ENCODE assay signal across 9 mouse cellular contexts in the genomic region with DNA sequence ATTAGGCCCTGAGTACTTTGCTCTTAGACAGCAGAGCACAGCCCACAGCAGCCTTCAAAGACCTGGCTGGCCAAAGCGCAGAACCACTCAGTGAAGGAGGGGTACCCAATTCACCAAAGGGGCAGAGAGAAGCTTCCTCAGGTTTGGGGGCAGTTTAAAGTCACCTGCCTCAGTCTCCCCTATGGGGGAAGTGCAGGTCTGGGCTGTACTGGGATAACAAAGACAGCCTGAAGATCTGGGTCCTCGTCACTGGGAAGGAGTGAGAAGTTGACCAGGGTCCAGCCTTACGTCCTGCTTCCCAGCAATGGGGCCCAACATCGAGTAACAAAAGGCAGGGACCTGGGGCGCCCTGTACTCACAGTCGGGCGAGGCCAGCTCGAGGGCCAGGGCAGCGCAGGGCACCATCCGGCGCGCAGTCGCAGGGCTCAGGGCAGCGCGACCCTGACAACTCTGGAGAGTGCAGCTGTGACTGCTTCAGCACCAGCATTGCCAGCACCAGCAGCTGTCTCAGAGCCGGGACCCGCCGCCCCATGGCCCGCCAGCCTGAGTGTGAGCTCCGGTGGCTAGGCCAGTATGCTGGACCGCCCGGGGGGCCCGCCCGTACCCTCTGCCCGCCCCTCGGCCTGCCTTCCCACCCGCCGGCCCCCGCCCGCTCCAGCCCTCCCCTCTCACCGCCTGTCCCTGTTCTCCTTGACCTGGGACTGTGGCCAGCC. TPM values are rescaled to one million over a fixed set of nuclear protein-coding genes. Genes with fewer than 3 reads are reported as not detected.
DNase-seq lines count a peak whose midpoint lies in the region; ATAC-seq lines count a peak whose summit lies in the region.
"Had no signal": no experiment of that assay in that cellular context is flagged by ENCODE, and none has a peak within 500 bp of the region (broad histone marks: within the 10 kb centered on the region; RNA-seq: fewer than 3 reads in every experiment).

A gene (minus strand): TSS at position 551 of the 713 bp plus-strand sequence.

- peak within 1 kb of the TSS; percentile 46 for H3K4me2 ChIP-seq in liver, embryonic 11.5 days
- peak within 1 kb of the TSS; percentile 55 for H3K4me2 ChIP-seq in embryonic facial prominence, embryonic 13.5 days
- peak within 1 kb of the TSS; percentile 50 for H3K4me2 ChIP-seq in hindbrain, embryonic 15.5 days
- H3K4me2 ChIP-seq: liver, embryonic 15.5 days had no signal

- no peaks in the 10 kb centered on the region for H3K36me3 ChIP-seq in liver, embryonic 11.5 days (ENCODE audit: control insufficient read depth, insufficient read depth, low read length)
- H3K36me3 ChIP-seq in embryonic facial prominence, embryonic 13.5 days, result no peaks in the 10 kb centered on the region
- no peaks in the 10 kb centered on the region for H3K36me3 ChIP-seq in hindbrain, embryonic 15.5 days
- H3K36me3 ChIP-seq: liver, embryonic 15.5 days had no signal

- peaks cover 6% of the 10 kb centered on the region for H3K27me3 ChIP-seq in liver, embryonic 11.5 days (replicated peaks; ENCODE audit: control insufficient read depth, insufficient read depth, low read length)
- H3K27me3 ChIP-seq in embryonic facial prominence, embryonic 13.5 days, result peaks cover 21% of the 10 kb centered on the region
- H3K27me3 ChIP-seq in hindbrain, embryonic 15.5 days, result no peaks in the 10 kb centered on the region

- peak; percentile 54 for ATAC-seq in liver, embryonic 11.5 days (replicated peaks; ENCODE audit: low FRiP score)
- ATAC-seq in embryonic facial prominence, embryonic 13.5 days (ENCODE audit: insufficient number of reproducible peaks, insufficient read depth, low FRiP score, low TSS enrichment, low read depth), result peak; percentile 78
- peak; percentile 65; the same call in 1 of the 2 replicates for ATAC-seq in hindbrain, embryonic 15.5 days (ENCODE audit: low FRiP score, low read depth)
- ATAC-seq in cerebellum, adult (ENCODE audit: insufficient number of reproducible peaks, low FRiP score, low TSS enrichment), result no peak

- no peak for DNase-seq in liver, embryonic 11.5 days (ENCODE audit: low spot score)
- no peak for DNase-seq in liver
- peak; percentile 36 for DNase-seq in neural tube, embryonic 10.5 days (ENCODE audit: extremely low spot score, low spot score)
- no peak for DNase-seq in right cerebral cortex, postnatal 25 days
- no peak for DNase-seq in cerebellum, adult 11-12 months

- no peak within 1 kb of the TSS for H3K4me3 ChIP-seq in liver, embryonic 11.5 days (ENCODE audit: low read depth, low read length)
- peak within 1 kb of the TSS; percentile 25 for H3K4me3 ChIP-seq in embryonic facial prominence, embryonic 13.5 days
- H3K4me3 ChIP-seq in hindbrain, embryonic 15.5 days, result peak within 1 kb of the TSS; percentile 13; the same call in 1 of the 2 replicates
- H3K4me3 ChIP-seq: liver, embryonic 15.5 days had no signal

- no peak within 1 kb of the TSS for H3K27ac ChIP-seq in liver, embryonic 11.5 days (ENCODE audit: low read depth, low read length)
- no peak within 1 kb of the TSS for H3K27ac ChIP-seq in embryonic facial prominence, embryonic 13.5 days
- no peak within 1 kb of the TSS for H3K27ac ChIP-seq in hindbrain, embryonic 15.5 days (replicated peaks)
- H3K27ac ChIP-seq: liver, embryonic 15.5 days had no signal

- 39% methylated on average over 29 of the region's 31 CpGs for whole genome bisulfite sequencing in liver, embryonic 11.5 days
- 21% methylated on average over 30 of the region's 31 CpGs for WGBS in embryonic facial prominence, embryonic 13.5 days
- 19% methylated on average over 25 of the region's 31 CpGs for WGBS in hindbrain, embryonic 15.5 days

- 0 out of 2 replicates have a peak, but pooled peaks cover 4% of the 10 kb centered on the region for H3K4me1 ChIP-seq in liver, embryonic 11.5 days (replicated peaks; ENCODE audit: control insufficient read depth, insufficient read depth, low read length)
- H3K4me1 ChIP-seq in embryonic facial prominence, embryonic 13.5 days, result peaks cover 4% of the 10 kb centered on the region; the same call in 1 of the 2 replicates
- peaks cover 20% of the 10 kb centered on the region for H3K4me1 ChIP-seq in hindbrain, embryonic 15.5 days (replicated peaks)
- H3K4me1 ChIP-seq: liver, embryonic 15.5 days had no signal

- H3K9ac ChIP-seq in liver, embryonic 11.5 days (ENCODE audit: low read depth, low read length), result no peak within 1 kb of the TSS
- 0 out of 2 replicates have a peak within 1 kb of the TSS, but pooled peaks have one; percentile 54 for H3K9ac ChIP-seq in embryonic facial prominence, embryonic 13.5 days
- H3K9ac ChIP-seq in hindbrain, embryonic 15.5 days, result no peak within 1 kb of the TSS
- H3K9ac ChIP-seq: liver, embryonic 15.5 days had no signal

- no peaks in the 10 kb centered on the region for H3K9me3 ChIP-seq in liver, embryonic 11.5 days (ENCODE audit: control insufficient read depth, low read length)
- H3K9me3 ChIP-seq in embryonic facial prominence, embryonic 13.5 days, result no peaks in the 10 kb centered on the region
- no peaks in the 10 kb centered on the region for H3K9me3 ChIP-seq in hindbrain, embryonic 15.5 days
- H3K9me3 ChIP-seq: liver, embryonic 15.5 days had no signal

RNA-seq across cellular contexts. Expression of the gene that starts here (rescaled TPM):
- polyA plus RNA-seq in liver, embryonic 11.5 days (2014; fragmentation: Nextera tagmentation; extraction: Ambion mirVana), result not detected in 2 replicates
- polyA plus RNA-seq in embryonic facial prominence, embryonic 13.5 days (2015; fragmentation: Nextera tagmentation; extraction: Ambion mirVana), result 0.10 and 0.15 TPM in 2 replicates
- polyA plus RNA-seq in hindbrain, embryonic 15.5 days (2015; fragmentation: Nextera tagmentation; extraction: Ambion mirVana), result 2.5 and 2.8 TPM in 2 replicates
- polyA plus RNA-seq: liver, embryonic 15.5 days had no signal

Comparison
In these comparisons a context has a peak if more than half of its experiments do, and no peak if none do; other contexts are left out.
1. Peak in ATAC-seq and H3K4me2 ChIP-seq in liver, embryonic 11.5 days; RNA of the gene not detected or under 1 TPM.
2. Peak in ATAC-seq, H3K4me3 ChIP-seq, H3K9ac ChIP-seq and H3K4me2 ChIP-seq in embryonic facial prominence, embryonic 13.5 days; RNA of the gene not detected or under 1 TPM.